Mouse (Mus musculus) urinary bladder, postnatal 25 days (tissue): ENCODE measurements at regions not wholly inside any gene's neighbourhood (a gene's known extent, or its start where the extent isn't known, plus 50 kb on each side); places are given as distances from the start of the nearest gene placed in this dataset.

Experiments
- DNase-seq: peaks from one replicate; pipeline ENCODE4 v3.0.0; 2022; ENCODE audit warnings: low spot score

GRCm38 (mm10) chr5:44416844-44417589, 190.6 kb upstream of the Tapt1 start:
- DNase-seq = no peak

- DNase-seq = peak; percentile 38
Observed at GRCm38 (mm10) chr5:44414441-44414840, 188.0 kb upstream of the Tapt1 start.

- no peak for DNase-seq
Observed at GRCm38 (mm10) chr5:44403300-44403699, 176.9 kb upstream of the Tapt1 start.

GRCm38 (mm10) chr5:44400573-44401332, 174.3 kb upstream of the Tapt1 start:
- DNase-seq = no peak

GRCm38 (mm10) chr5:44387237-44387810, 160.9 kb upstream of the Tapt1 start:
- no peak for DNase-seq

- DNase-seq = no peak
Observed at GRCm38 (mm10) chr5:44386176-44386575, 159.8 kb upstream of the Tapt1 start.

GRCm38 (mm10) chr5:44383049-44383448, 156.6 kb upstream of the Tapt1 start:
- DNase-seq = no peak

- no peak for DNase-seq
Observed at GRCm38 (mm10) chr5:44370006-44370405, 143.6 kb upstream of the Tapt1 start.

- no peak for DNase-seq
Observed at GRCm38 (mm10) chr5:44352324-44352723, 125.9 kb upstream of the Tapt1 start.

- DNase-seq = no peak
Observed at GRCm38 (mm10) chr5:44341457-44342014, 115.1 kb upstream of the Tapt1 start.

- no peak for DNase-seq
Observed at GRCm38 (mm10) chr5:44338662-44339061, 112.2 kb upstream of the Tapt1 start.

- no peak for DNase-seq
Observed at GRCm38 (mm10) chr5:44335756-44336155, 109.3 kb upstream of the Tapt1 start.

- DNase-seq = no peak
Observed at GRCm38 (mm10) chr5:44319626-44320025, 93.2 kb upstream of the Tapt1 start.

GRCm38 (mm10) chr5:44306769-44307557, 80.5 kb upstream of the Tapt1 start:
- no peak for DNase-seq

GRCm38 (mm10) chr5:44303886-44304855, 77.7 kb upstream of the Tapt1 start:
- DNase-seq = peak; percentile 47

GRCm38 (mm10) chr5:44284384-44284783, 58.0 kb upstream of the Tapt1 start:
- peak; percentile 72 for DNase-seq
